Mouse (Mus musculus) large intestine, adult 2 months (tissue): ENCODE measurements around the gene Fbxl14. TPM values are rescaled to one million over a fixed set of nuclear protein-coding genes. Genes with fewer than 3 reads are reported as not detected.

Experiments
- polyA plus RNA-seq: library from polyadenylated mRNA; depleted of rRNA; stranded (reverse); fragments of >200 nt; gene quantifications from 2 replicates; pipeline ENCODE4 v1.2.3, GENCODE M21; 2012; rRNA removed

Gene Fbxl14
- polyA plus RNA-seq, 1 experiment = 47.0 TPM

Other genes starting within 250 kb of the Fbxl14 start
- 0.37 and 0.89 TPM in 2 replicates for gene Cacna2d4, start 243.1 kb upstream of the Fbxl14 start, polyA plus RNA-seq
- gene Lrtm2, start 148.9 kb upstream of the Fbxl14 start, polyA plus RNA-seq = 0.05 TPM in 1 of 2 replicates, not detected in the other
- 75.8 and 127 TPM in 2 replicates for gene Adipor2, start 62.0 kb upstream of the Fbxl14 start, polyA plus RNA-seq
- gene Wnt5b, start 64.7 kb downstream of the Fbxl14 start, polyA plus RNA-seq = 1.1 and 1.7 TPM in 2 replicates